Mouse (Mus musculus) hindbrain, embryonic 14.5 days (tissue): Measurements from ENCODE around the gene Tifab. TPM values are rescaled to one million over a fixed set of nuclear protein-coding genes. Genes with fewer than 3 reads are reported as not detected.
A peak's percentile ranks its signal among the peaks of the same experiment; 100 is the strongest.

Experiments
- ATAC-seq: fragments of 200-750 bp; cut with Nextera tagmentation; 2 replicates; pipeline ENCODE4 v1.8.0; 2017; ENCODE audit warnings: moderate number of reproducible peaks, mild to moderate bottlenecking, moderate TSS enrichment, moderate library complexity; ENCODE audit not compliant: low FRiP score
- DNase-seq: peaks from one replicate; pipeline ENCODE4 v3.0.0-alpha.2; 2015; ENCODE audit warnings: low spot score
- H3K27ac ChIP-seq: fragments of 300-500 bp; sonication (generic); 2 replicates; pipeline ENCODE4 v1.5.1; 2014; ENCODE audit warnings: mild to moderate bottlenecking, moderate library complexity
- H3K27me3 ChIP-seq: fragments of 300-500 bp; sonication (generic); 2 replicates; pipeline ENCODE4 v1.6.1; 2014; ENCODE audit warnings: mild to moderate bottlenecking, low read length, mixed read lengths; ENCODE audit not compliant: control insufficient read depth, insufficient read depth
- H3K36me3 ChIP-seq: fragments of 300-500 bp; sonication (generic); replicated peaks from 2 replicates; pipeline ENCODE4 v1.6.1; 2014; ENCODE audit not compliant: control insufficient read depth, insufficient read depth
- H3K4me1 ChIP-seq: fragments of 300-500 bp; sonication (generic); replicated peaks from 2 replicates; pipeline ENCODE4 v1.6.1; 2014; ENCODE audit warnings: antibody characterized with exemption, low read length, mixed read lengths; ENCODE audit not compliant: control insufficient read depth, insufficient read depth
- H3K4me2 ChIP-seq: fragments of 300-500 bp; sonication (generic); replicated peaks from 2 replicates; pipeline ENCODE4 v1.6.1; 2014; ENCODE audit warnings: mild to moderate bottlenecking, moderate library complexity
- H3K4me3 ChIP-seq: fragments of 300-500 bp; sonication (generic); replicated peaks from 2 replicates; pipeline ENCODE4 v1.5.1; 2014; ENCODE audit warnings: mild to moderate bottlenecking, low read length
- H3K9ac ChIP-seq: fragments of 300-500 bp; sonication (generic); 2 replicates; pipeline ENCODE4 v1.6.1; 2014
- H3K9me3 ChIP-seq: fragments of 300-500 bp; sonication (generic); 2 replicates; pipeline ENCODE4 v1.6.1; 2016; ENCODE audit warnings: low read length; ENCODE audit not compliant: control insufficient read depth
- WGBS: fragments of 180-500 bp; shearing (Covaris S2); extraction: QIAGEN DNeasy Blood & Tissue Kit; methylation state at CpG from one replicate; pipeline ENCODE4 v1.1.7; 2014; 5-methylcytosine and 5-hydroxymethylcytosine counted together
- polyA plus RNA-seq: library from polyadenylated mRNA; unstranded; fragments of >200 nt; fragmentation: Nextera tagmentation; extraction: Ambion mirVana; gene quantifications from 2 replicates; pipeline ENCODE4 v1.2.1, GENCODE M21; 2014

Gene Tifab
- polyA plus RNA-seq, 1 experiment from 2014 or later: 0.37 TPM

DNA sequence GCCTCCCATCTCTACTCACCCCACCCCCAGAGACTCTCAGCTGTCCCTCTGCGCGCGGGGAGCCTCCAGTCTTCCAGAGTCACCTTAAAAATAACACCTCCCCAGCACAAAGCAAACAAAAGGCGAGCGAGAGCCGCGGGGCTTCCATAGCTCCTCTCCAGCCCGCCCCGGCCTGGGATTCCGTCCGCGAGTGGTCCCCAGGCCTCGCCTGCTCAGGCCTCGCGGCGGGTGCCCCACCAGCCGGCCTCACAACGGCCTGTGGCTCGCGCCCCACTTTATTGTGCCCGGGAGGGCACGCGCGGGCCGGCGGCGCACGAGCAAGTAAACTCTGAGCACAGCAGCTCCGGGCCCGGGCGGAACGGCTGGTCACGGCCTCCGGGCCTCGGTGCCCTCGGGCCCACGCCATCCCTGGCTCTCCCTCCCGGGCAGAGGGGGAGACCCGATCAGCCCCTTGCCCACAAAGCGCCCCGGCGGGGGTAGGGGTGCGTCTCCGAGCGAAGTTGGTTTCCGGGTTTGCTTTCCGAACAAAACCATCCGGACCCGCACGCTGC lies 44.0 kb downstream of the Tifab start:
- Histone ChIP-seq H3K9me3 (no peaks in the 10 kb centered on the region), H3K4me2 (peak overlapping the region; percentile 95), H3K27ac (peak overlapping the region; percentile 88), H3K4me1 (peaks cover 21% of the 10 kb centered on the region), H3K27me3 (no peaks in the 10 kb centered on the region), H3K4me3 (peak overlapping the region; percentile 99), H3K36me3 (no peaks in the 10 kb centered on the region; the same call in 1 of the 2 replicates), H3K9ac (peak overlapping the region; percentile 97)
- ATAC-seq (peak; percentile 48; the same call in 1 of the 2 replicates), DNase-seq (no peak)
- WGBS: under 1% methylated on average over 48 of the region's 50 CpGs

GRCm38 (mm10) chr13:56134031-56134430 lies 44.7 kb downstream of the Tifab start:
- no peaks in the 10 kb centered on the region for H3K27me3 ChIP-seq
- peak overlapping the region; percentile 97 for H3K9ac ChIP-seq
- no peaks in the 10 kb centered on the region; the same call in 1 of the 2 replicates for H3K36me3 ChIP-seq
- DNase-seq (no peak), ATAC-seq (no peak)
- peak overlapping the region; percentile 99 for H3K4me3 ChIP-seq
- H3K4me2 ChIP-seq: peak overlapping the region; percentile 95
- no peak overlapping the region for H3K27ac ChIP-seq
- peaks cover 21% of the 10 kb centered on the region for H3K4me1 ChIP-seq
- 58% methylated on average over 5 of the region's 5 CpGs for WGBS
- H3K9me3 ChIP-seq: no peaks in the 10 kb centered on the region

DNA sequence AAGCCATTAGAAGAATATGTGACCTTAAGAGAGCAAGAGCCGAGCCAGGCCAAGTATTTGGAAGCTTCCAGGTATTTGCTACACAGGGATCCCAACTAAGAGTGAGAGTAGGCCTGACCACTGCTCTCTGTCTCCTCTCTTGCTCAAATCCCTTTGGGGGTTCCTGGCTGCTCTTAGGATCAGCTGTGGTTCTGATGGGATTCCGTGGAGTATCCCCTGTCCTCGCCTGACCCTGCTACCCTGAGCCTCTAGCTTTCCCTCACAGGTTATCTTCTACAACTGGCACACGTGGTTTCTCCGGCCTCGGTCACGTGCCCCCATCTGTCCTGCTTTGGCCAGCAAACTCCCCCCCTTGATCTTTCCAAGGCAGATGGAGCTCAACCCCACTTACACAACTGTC lies 45.7 kb downstream of the Tifab start:
- Histone ChIP-seq H3K4me3 (no peak overlapping the region), H3K27ac (no peak overlapping the region), H3K4me2 (peak overlapping the region; percentile 95; the same call in 1 of the 2 replicates), H3K9me3 (no peaks in the 10 kb centered on the region), H3K27me3 (no peaks in the 10 kb centered on the region), H3K36me3 (peaks cover 6% of the 10 kb centered on the region; the same call in 1 of the 2 replicates), H3K9ac (no peak overlapping the region), H3K4me1 (peaks cover 21% of the 10 kb centered on the region)
- 87% methylated on average over 7 of the region's 7 CpGs for WGBS
- DNase-seq: no peak
- ATAC-seq: no peak

DNA sequence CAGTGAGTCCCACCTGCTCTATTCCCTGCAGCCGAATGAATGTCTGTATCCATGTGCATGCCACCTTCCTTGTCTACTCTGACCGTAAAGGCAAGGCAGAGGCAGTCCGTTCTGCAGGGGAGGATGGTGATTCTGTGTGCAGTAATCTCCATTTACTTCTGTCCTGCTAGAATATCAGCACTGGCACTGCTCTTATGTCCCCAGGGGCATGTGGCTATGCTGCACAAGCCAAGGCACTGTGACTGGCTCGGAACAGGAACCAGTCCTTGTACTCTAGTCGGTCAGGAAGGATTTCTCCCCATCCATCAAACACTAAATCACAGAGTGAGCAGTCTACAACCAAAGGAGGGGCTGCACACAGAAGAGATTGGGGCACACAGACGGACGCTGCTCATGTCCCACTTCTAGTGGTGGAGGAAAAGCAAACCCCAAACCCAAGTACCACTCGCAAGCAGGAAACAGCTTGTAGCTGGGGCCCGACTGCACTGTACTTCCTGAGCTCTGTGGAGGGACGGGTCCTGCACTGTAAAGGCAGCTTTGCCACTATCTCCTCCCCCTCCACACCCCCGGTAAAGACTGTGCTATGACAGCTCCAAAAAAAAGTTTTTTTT lies 46.3 kb downstream of the Tifab start:
- no peak for DNase-seq
- WGBS: 83% methylated on average over 11 of the region's 11 CpGs
- H3K9ac ChIP-seq: no peak overlapping the region
- H3K27ac ChIP-seq: no peak overlapping the region
- no peaks in the 10 kb centered on the region for H3K9me3 ChIP-seq
- no peaks in the 10 kb centered on the region for H3K27me3 ChIP-seq
- H3K36me3 ChIP-seq: peaks cover 11% of the 10 kb centered on the region
- no peak overlapping the region for H3K4me2 ChIP-seq
- no peak for ATAC-seq
- peaks cover 21% of the 10 kb centered on the region for H3K4me1 ChIP-seq
- H3K4me3 ChIP-seq: no peak overlapping the region

- no peak overlapping the region for H3K27ac ChIP-seq
- H3K4me1 ChIP-seq: peaks cover 17% of the 10 kb centered on the region
- H3K9me3 ChIP-seq: no peaks in the 10 kb centered on the region
- H3K27me3 ChIP-seq: no peaks in the 10 kb centered on the region
- peaks cover 30% of the 10 kb centered on the region for H3K36me3 ChIP-seq
- no peak overlapping the region for H3K9ac ChIP-seq
- WGBS: 89% methylated on average over 8 of the region's 8 CpGs
- ATAC-seq: no peak
- H3K4me3 ChIP-seq: no peak overlapping the region
- no peak for DNase-seq
- no peak overlapping the region for H3K4me2 ChIP-seq
These were observed 48.1 kb downstream of the Tifab start for GRCm38 (mm10) chr13:56130544-56130943.

DNA sequence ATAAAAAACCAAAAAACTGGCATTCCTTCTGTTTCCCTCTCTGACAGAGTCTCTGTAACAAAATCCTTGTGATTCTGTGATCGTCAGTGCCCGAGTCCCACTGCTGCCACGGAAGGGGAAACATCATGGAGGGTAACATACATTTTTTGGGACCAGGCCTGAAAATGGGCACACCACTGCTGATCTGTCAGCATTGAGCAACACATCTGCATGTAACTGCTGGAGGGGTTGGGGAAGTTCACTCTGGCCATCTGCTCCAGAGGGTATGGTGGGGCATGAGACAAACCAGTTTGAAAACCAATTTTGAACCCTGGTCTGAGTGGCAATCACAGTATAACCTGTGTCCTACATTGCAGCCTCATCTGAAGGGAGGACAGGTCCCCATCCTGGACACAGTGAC lies 49.1 kb downstream of the Tifab start:
- H3K9ac ChIP-seq: no peak overlapping the region
- no peak overlapping the region for H3K4me2 ChIP-seq
- peaks cover 17% of the 10 kb centered on the region for H3K4me1 ChIP-seq
- DNase-seq (no peak), ATAC-seq (no peak)
- peaks cover 37% of the 10 kb centered on the region for H3K36me3 ChIP-seq
- no peaks in the 10 kb centered on the region for H3K9me3 ChIP-seq
- no peaks in the 10 kb centered on the region for H3K27me3 ChIP-seq
- H3K27ac ChIP-seq: no peak overlapping the region
- H3K4me3 ChIP-seq: no peak overlapping the region
- WGBS: 94% methylated on average over 3 of the region's 3 CpGs

DNA sequence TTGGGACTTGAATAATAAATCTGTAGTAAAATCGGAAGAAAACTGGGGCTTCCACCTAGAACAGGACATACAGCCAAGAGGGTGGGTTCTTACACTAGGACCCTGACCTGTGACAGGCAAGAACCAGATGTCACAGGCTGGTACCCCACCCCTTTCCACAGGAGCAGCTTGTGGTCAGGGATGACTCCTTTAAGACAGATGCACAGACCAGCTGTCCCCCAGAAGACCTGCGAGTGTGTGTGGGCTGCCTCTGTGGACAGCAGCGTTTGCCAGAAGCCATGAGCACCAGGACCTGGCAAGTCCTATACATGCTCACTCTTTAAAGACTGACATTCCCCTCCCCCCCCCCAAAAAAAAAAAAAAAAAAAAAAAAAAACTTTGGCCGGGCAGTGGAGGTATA lies 49.7 kb downstream of the Tifab start:
- 90% methylated on average over 4 of the region's 4 CpGs for WGBS
- no peak overlapping the region for H3K4me2 ChIP-seq
- no peaks in the 10 kb centered on the region for H3K27me3 ChIP-seq
- H3K4me3 ChIP-seq: no peak overlapping the region
- peaks cover 12% of the 10 kb centered on the region for H3K4me1 ChIP-seq
- H3K27ac ChIP-seq: no peak overlapping the region
- ATAC-seq (no peak), DNase-seq (no peak)
- no peaks in the 10 kb centered on the region for H3K9me3 ChIP-seq
- peaks cover 43% of the 10 kb centered on the region for H3K36me3 ChIP-seq
- no peak overlapping the region for H3K9ac ChIP-seq

GRCm38 (mm10) chr13:56125632-56126031 lies 53.1 kb downstream of the Tifab start:
- Histone ChIP-seq H3K9me3 (no peaks in the 10 kb centered on the region), H3K4me3 (no peak overlapping the region), H3K4me1 (no peaks in the 10 kb centered on the region), H3K27me3 (no peaks in the 10 kb centered on the region), H3K36me3 (peaks cover 74% of the 10 kb centered on the region), H3K9ac (no peak overlapping the region), H3K27ac (no peak overlapping the region), H3K4me2 (no peak overlapping the region)
- WGBS: 95% methylated on average over 10 of the region's 10 CpGs
- DNase-seq: no peak
- ATAC-seq: no peak
